Mouse (Mus musculus) CH12.LX (cell line): Measurements from ENCODE around the gene Pbld1. TPM values are rescaled to one million over a fixed set of nuclear protein-coding genes. Genes with fewer than 3 reads are reported as not detected.

ENCODE experiments used
- DNase-seq: peaks from one replicate; pipeline ENCODE4 v3.0.0-alpha.2; 2013; ENCODE audit errors: extremely low read depth
- H3K27ac ChIP-seq: 2 replicates; pipeline ENCODE4 v1.5.1; 2012; ENCODE audit warnings: low read depth, mild to moderate bottlenecking, control low read depth, moderate library complexity; ENCODE audit not compliant: insufficient read depth
- H3K27me3 ChIP-seq: replicated peaks from 2 replicates; pipeline ENCODE3; 2012; ENCODE audit warnings: inconsistent platforms
- H3K36me3 ChIP-seq, 2 experiments: replicated peaks in 1 of 2; 2 replicates each; pipeline versions ENCODE3 to v1.6.1; 2012; ENCODE audit warnings: inconsistent platforms in 1 of 2, low read length in 1 of 2, mild to moderate bottlenecking in 1 of 2, mixed read lengths in 1 of 2, moderate library complexity in 1 of 2; ENCODE audit not compliant: control insufficient read depth in 1 of 2, insufficient read depth in 1 of 2
- H3K4me1 ChIP-seq, 2 experiments: 2 replicates each; pipeline ENCODE4 v1.6.1; 2012; ENCODE audit warnings: inconsistent platforms in 1 of 2, moderate library complexity in 1 of 2; ENCODE audit not compliant: insufficient read depth in 2 of 2, control insufficient read depth in 1 of 2
- H3K4me2 ChIP-seq: 2 replicates; pipeline ENCODE4 v1.6.1; 2012; ENCODE audit warnings: low read depth, mild to moderate bottlenecking, control low read depth; ENCODE audit not compliant: poor library complexity, insufficient read depth, severe bottlenecking
- H3K4me3 ChIP-seq, 3 experiments: fragments of 150-350 bp in 1 of 3; sonication (generic) in 1 of 3; replicated peaks in 1 of 3; 2 replicates each; pipeline versions ENCODE3 to v1.5.1; 2011 to 2012; ENCODE audit warnings: low read depth in 2 of 3, low read length in 2 of 3, mild to moderate bottlenecking in 2 of 3, moderate library complexity in 2 of 3, control low read depth in 1 of 3, improper control_type of control experiment in 1 of 3, inconsistent platforms in 1 of 3, mixed read lengths in 1 of 3; ENCODE audit not compliant: poor library complexity in 1 of 3
- H3K79me2 ChIP-seq: replicated peaks from 2 replicates; pipeline ENCODE4 v1.6.1; 2012; ENCODE audit warnings: mild to moderate bottlenecking, moderate library complexity; ENCODE audit not compliant: control insufficient read depth, poor library complexity, insufficient read depth, severe bottlenecking; ENCODE audit errors: extremely low read depth
- H3K9ac ChIP-seq: 2 replicates; pipeline ENCODE4 v1.6.1; 2012; ENCODE audit warnings: low read depth, mild to moderate bottlenecking, control low read depth, moderate library complexity; ENCODE audit not compliant: insufficient read depth
- H3K9me3 ChIP-seq: replicated peaks from 2 replicates; pipeline ENCODE3; 2012; ENCODE audit warnings: low read length, inconsistent platforms, mixed read lengths
- BHLHE40 ChIP-seq: IDR thresholded peaks from 2 replicates; pipeline ENCODE4 v1.6.1; 2011; ENCODE audit warnings: mild to moderate bottlenecking, low read depth, low read length, improper control_type of control experiment
- CTCF ChIP-seq, 2 experiments: IDR thresholded peaks in 1 of 2; conservative IDR thresholded peaks in 1 of 2; 2 replicates each; pipeline ENCODE4 v1.5.1; 2011 to 2012; ENCODE audit warnings: low read depth in 2 of 2, low read length in 2 of 2, improper control_type of control experiment in 1 of 2, inconsistent platforms in 1 of 2, mild to moderate bottlenecking in 1 of 2, moderate library complexity in 1 of 2
- E2F4 ChIP-seq: IDR thresholded peaks from 2 replicates; pipeline ENCODE4 v1.6.1; 2011; ENCODE audit warnings: low read depth, low read length, improper control_type of control experiment; ENCODE audit not compliant: insufficient replicate concordance
- ELF1 ChIP-seq: IDR thresholded peaks from 2 replicates; pipeline ENCODE4 v1.6.1; 2014; ENCODE audit warnings: low read depth, mild to moderate bottlenecking, inconsistent platforms, low read length, improper control_type of control experiment
- EP300 ChIP-seq: IDR thresholded peaks from 2 replicates; pipeline ENCODE4 v1.6.1; 2011; ENCODE audit warnings: low read length, improper control_type of control experiment
- GABPA ChIP-seq: IDR thresholded peaks from 2 replicates; pipeline ENCODE4 v1.6.1; 2012; ENCODE audit warnings: low read depth, low read length, improper control_type of control experiment, inconsistent platforms; ENCODE audit not compliant: insufficient replicate concordance
- IRF4 ChIP-seq: IDR thresholded peaks from 2 replicates; pipeline ENCODE4 v1.6.1; 2014; ENCODE audit warnings: low read depth, mild to moderate bottlenecking, inconsistent platforms, low read length, improper control_type of control experiment
- KAT2A ChIP-seq: IDR thresholded peaks from 2 replicates; pipeline ENCODE4 v1.6.1; 2012; ENCODE audit warnings: low read length, improper control_type of control experiment, inconsistent platforms; ENCODE audit not compliant: insufficient replicate concordance
- MEF2A ChIP-seq: IDR thresholded peaks from 2 replicates; pipeline ENCODE4 v1.6.1; 2014; ENCODE audit warnings: low read depth, mild to moderate bottlenecking, inconsistent platforms, low read length, improper control_type of control experiment, borderline replicate concordance
- MYC ChIP-seq: IDR thresholded peaks from 2 replicates; pipeline ENCODE4 v1.6.1; 2011; ENCODE audit warnings: low read depth, mild to moderate bottlenecking, improper control_type of control experiment, low read length
- NRF1 ChIP-seq: IDR thresholded peaks from 2 replicates; pipeline ENCODE4 v1.6.1; 2014; ENCODE audit warnings: low read depth, mild to moderate bottlenecking, inconsistent platforms, low read length, improper control_type of control experiment, moderate library complexity
- PAX5 ChIP-seq: IDR thresholded peaks from 2 replicates; pipeline ENCODE4 v1.6.1; 2012; ENCODE audit warnings: low read length, inconsistent platforms, mixed read lengths
- POLR2A ChIP-seq: IDR thresholded peaks from 2 replicates; pipeline ENCODE4 v1.6.1; 2011; ENCODE audit warnings: low read depth, mild to moderate bottlenecking, improper control_type of control experiment, low read length
- RAD21 ChIP-seq: IDR thresholded peaks from 2 replicates; pipeline ENCODE4 v1.6.1; 2011; ENCODE audit warnings: low read depth, mild to moderate bottlenecking, low read length, improper control_type of control experiment, moderate library complexity
- SIN3A ChIP-seq: IDR thresholded peaks from 2 replicates; pipeline ENCODE4 v1.6.1; 2012; ENCODE audit warnings: low read length, improper control_type of control experiment, inconsistent platforms
- SMC3 ChIP-seq: IDR thresholded peaks from 2 replicates; pipeline ENCODE4 v1.6.1; 2011; ENCODE audit warnings: low read depth, low read length, improper control_type of control experiment
- USF1 ChIP-seq: IDR thresholded peaks from 2 replicates; pipeline ENCODE4 v1.6.1; 2014; ENCODE audit warnings: low read depth, mild to moderate bottlenecking, inconsistent platforms, low read length, improper control_type of control experiment
- USF2 ChIP-seq: conservative IDR thresholded peaks from 2 replicates; pipeline ENCODE4 v1.6.1; 2011; ENCODE audit warnings: low read depth, low read length, improper control_type of control experiment
- ZC3H11A ChIP-seq: IDR thresholded peaks from 2 replicates; pipeline ENCODE4 v1.6.1; 2012; ENCODE audit warnings: low read depth, mild to moderate bottlenecking, inconsistent platforms, low read length, improper control_type of control experiment
- ZMIZ1 ChIP-seq: IDR thresholded peaks from 2 replicates; pipeline ENCODE4 v1.6.1; 2012; ENCODE audit warnings: low read depth, mild to moderate bottlenecking, inconsistent platforms, low read length, improper control_type of control experiment
- dilution Hi-C: fragments of 300-500 bp; cut with MboI; formaldehyde crosslinking; loops from 2 replicates; pipeline ENCODE4 v1.14.3; 2020; ENCODE audit warnings: low sequenced_read_pairs; ENCODE audit not compliant: extremely low pct_unique_long_range_greater_than_20kb, extremely low pct_ligation_motif_present
- in situ Hi-C: fragments of 300-500 bp; cut with MboI; formaldehyde crosslinking; loops from 3 replicates; pipeline ENCODE4 v1.14.3; 2019; ENCODE audit warnings: low sequenced_read_pairs, low pct_ligation_motif_present, low pct_unique_long_range_greater_than_20kb, mixed read lengths
- polyA plus RNA-seq: library from polyadenylated mRNA; unstranded; fragments of >175 nt; gene quantifications from 2 replicates; pipeline ENCODE4 v1.2.1, GENCODE M21; 2012; ENCODE audit warnings: low read depth; ENCODE audit not compliant: insufficient read length
- total RNA-seq, 2 experiments: library from RNA; depleted of rRNA; stranded (reverse); fragments of 300-350 nt in 1 of 2; fragments of >200 nt in 1 of 2; gene quantifications; 2 replicates each; pipeline ENCODE4 v1.2.3; 2012 to 2014

Gene Pbld1
- total and polyA plus RNA-seq, 3 experiments = 0.04 to 0.49 TPM; not detected in 1

DNA sequence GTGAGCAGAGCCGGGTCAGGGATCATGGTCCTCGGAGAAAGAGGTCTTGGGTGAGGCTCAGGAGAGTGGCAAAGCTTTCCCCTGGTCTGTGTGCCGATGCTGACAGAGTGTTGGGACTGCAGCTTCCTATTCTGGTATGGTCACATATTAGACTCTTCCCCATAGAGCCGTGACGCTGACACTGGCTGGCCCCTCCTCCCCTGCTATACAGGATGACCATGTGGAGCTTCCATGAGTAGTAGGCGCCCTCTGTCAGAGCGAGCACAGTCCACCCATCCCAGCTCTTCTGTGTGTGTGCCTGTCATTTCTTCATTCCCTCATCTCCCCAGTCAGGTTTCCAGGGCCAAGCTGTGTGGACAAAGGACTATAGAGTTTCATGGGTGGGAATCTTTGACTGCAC lies 3.4 kb downstream of the Pbld1 start:
- Histone ChIP-seq H3K9ac (no peak overlapping the region), H3K27me3 (no peaks in the 10 kb centered on the region), H3K27ac (no peak overlapping the region), H3K4me3 (no peak overlapping the region), H3K4me1 (peaks cover 0 to 5% of the 10 kb centered on the region in 2 experiments; a peak in 1 of 4 replicates), H3K9me3 (no peaks in the 10 kb centered on the region), H3K36me3 (no peaks in the 10 kb centered on the region), H3K4me2 (no peak overlapping the region), H3K79me2 (no peaks in the 10 kb centered on the region)
- in situ Hi-C loops (no loop called here), dilution Hi-C loops (no loop called here)
- no peak for TF ChIP-seq ELF1
- 0 out of 2 replicates have a peak, but pooled peaks have one; percentile 4 for TF ChIP-seq SMC3
- DNase-seq = no peak

DNA sequence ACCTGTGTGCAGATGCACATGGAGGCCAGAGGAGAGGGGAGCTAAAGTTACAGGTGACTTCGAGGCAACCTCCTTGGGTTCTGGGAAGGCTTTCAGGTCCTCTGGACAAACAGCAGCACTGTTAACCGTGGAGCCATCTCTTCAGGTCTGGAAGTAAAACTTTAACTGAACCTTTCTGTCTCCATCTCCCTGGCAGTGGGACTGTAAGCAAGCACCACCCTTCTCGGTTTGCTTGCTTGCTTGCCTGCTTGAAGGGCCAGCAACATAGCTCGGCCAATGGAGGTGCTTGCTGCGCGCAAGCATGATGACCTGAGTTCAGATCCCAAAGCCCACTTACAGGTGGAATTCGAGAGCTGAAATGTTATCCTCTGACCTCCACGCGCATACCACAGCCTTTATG lies 4.6 kb downstream of the Pbld1 start:
- H3K27ac ChIP-seq = no peak overlapping the region
- H3K36me3 ChIP-seq = no peaks in the 10 kb centered on the region
- in situ Hi-C loops = no loop called here
- dilution Hi-C loops = no loop called here
- peaks cover 0 to 5% of the 10 kb centered on the region in 2 experiments; a peak in 1 of 4 replicates for H3K4me1 ChIP-seq
- no peak for TF ChIP-seq PAX5
- TF ChIP-seq GABPA = no peak
- TF ChIP-seq IRF4 = no peak
- TF ChIP-seq MYC = no peak
- no peak for TF ChIP-seq SMC3
- no peak for TF ChIP-seq MEF2A
- TF ChIP-seq USF2 = no peak
- TF ChIP-seq ZMIZ1 = no peak
- no peak for TF ChIP-seq CTCF (conservative IDR thresholded peaks at IDR 0.05 in 1 of 2, IDR thresholded peaks at IDR 0.05 in 1 of 2; ENCODE audit: low read depth in 2 of 2, low read length in 2 of 2)
- TF ChIP-seq NRF1 = no peak
- no peak for TF ChIP-seq POLR2A
- TF ChIP-seq EP300 = no peak
- no peak for TF ChIP-seq ELF1
- TF ChIP-seq ZC3H11A = no peak
- no peak for TF ChIP-seq KAT2A
- no peak for TF ChIP-seq SIN3A
- TF ChIP-seq E2F4 = no peak
- no peak for TF ChIP-seq USF1
- no peak for TF ChIP-seq RAD21
- no peak for TF ChIP-seq BHLHE40
- H3K4me2 ChIP-seq = no peak overlapping the region
- DNase-seq = no peak
- H3K79me2 ChIP-seq = no peaks in the 10 kb centered on the region
- no peak overlapping the region for H3K4me3 ChIP-seq
- no peak overlapping the region for H3K9ac ChIP-seq
- H3K9me3 ChIP-seq = peaks cover 4% of the 10 kb centered on the region
- H3K27me3 ChIP-seq = no peaks in the 10 kb centered on the region
